Mouse (Mus musculus) forebrain, postnatal 0 days (tissue): ENCODE data around the gene Noxo1. TPM values are rescaled to one million over a fixed set of nuclear protein-coding genes. Genes with fewer than 3 reads are reported as not detected.
A peak's percentile ranks its signal among the peaks of the same experiment; 100 is the strongest.

Source experiments
- ATAC-seq: fragments of 200-750 bp; cut with Nextera tagmentation; 2 replicates; pipeline ENCODE4 v1.8.0; 2017; ENCODE audit warnings: mild to moderate bottlenecking, moderate library complexity
- DNase-seq: peaks from one replicate; pipeline ENCODE4 v3.0.0-alpha.2; 2015
- H3K27ac ChIP-seq: fragments of 300-500 bp; sonication (generic); 2 replicates; pipeline ENCODE4 v1.5.1; 2014; ENCODE audit warnings: low read depth, mild to moderate bottlenecking, antibody characterized with exemption, low read length, moderate library complexity, mixed read lengths
- H3K27me3 ChIP-seq: fragments of 300-500 bp; sonication (generic); 2 replicates; pipeline ENCODE4 v1.6.1; 2014; ENCODE audit warnings: mild to moderate bottlenecking, low read length, mixed read lengths; ENCODE audit not compliant: insufficient read depth
- H3K36me3 ChIP-seq: fragments of 300-500 bp; sonication (generic); 2 replicates; pipeline ENCODE4 v1.6.1; 2014; ENCODE audit warnings: mild to moderate bottlenecking, moderate library complexity; ENCODE audit not compliant: insufficient read depth
- H3K4me1 ChIP-seq: fragments of 300-500 bp; sonication (generic); 2 replicates; pipeline ENCODE4 v1.6.1; 2014; ENCODE audit warnings: antibody characterized with exemption; ENCODE audit not compliant: insufficient read depth
- H3K4me2 ChIP-seq: fragments of 300-500 bp; sonication (generic); 2 replicates; pipeline ENCODE4 v1.6.1; 2014; ENCODE audit warnings: low read depth, mild to moderate bottlenecking, moderate library complexity
- H3K4me3 ChIP-seq: fragments of 300-500 bp; sonication (generic); 2 replicates; pipeline ENCODE4 v1.5.1; 2014; ENCODE audit warnings: low read depth, low read length, mixed read lengths
- H3K9ac ChIP-seq: fragments of 300-500 bp; sonication (generic); 2 replicates; pipeline ENCODE4 v1.6.1; 2014; ENCODE audit warnings: mild to moderate bottlenecking
- H3K9me3 ChIP-seq: fragments of 300-500 bp; sonication (generic); 2 replicates; pipeline ENCODE4 v1.6.1; 2016; ENCODE audit warnings: low read length
- CTCF ChIP-seq: sonication (generic); IDR thresholded peaks from 2 replicates; pipeline ENCODE4 v1.5.1; 2016; ENCODE audit warnings: antibody characterized with exemption, control low read depth, low read depth
- WGBS: fragments of 180-500 bp; shearing (Covaris S2); extraction: QIAGEN DNeasy Blood & Tissue Kit; methylation state at CpG from one replicate; pipeline ENCODE4 v1.1.7; 2014; 5-methylcytosine and 5-hydroxymethylcytosine counted together
- polyA plus RNA-seq: library from polyadenylated mRNA; unstranded; fragments of >200 nt; fragmentation: Nextera tagmentation; extraction: Ambion mirVana; gene quantifications from 2 replicates; pipeline ENCODE4 v1.2.1, GENCODE M21; 2015
- total RNA-seq: library from RNA; depleted of rRNA; stranded (reverse); fragments of >200 nt; gene quantifications from 2 replicates; pipeline ENCODE4 v1.2.3, GENCODE M21; 2014

Gene Noxo1
- total and polyA plus RNA-seq, 2 experiments from 2014 or later: 2.5 to 4.5 TPM

DNA sequence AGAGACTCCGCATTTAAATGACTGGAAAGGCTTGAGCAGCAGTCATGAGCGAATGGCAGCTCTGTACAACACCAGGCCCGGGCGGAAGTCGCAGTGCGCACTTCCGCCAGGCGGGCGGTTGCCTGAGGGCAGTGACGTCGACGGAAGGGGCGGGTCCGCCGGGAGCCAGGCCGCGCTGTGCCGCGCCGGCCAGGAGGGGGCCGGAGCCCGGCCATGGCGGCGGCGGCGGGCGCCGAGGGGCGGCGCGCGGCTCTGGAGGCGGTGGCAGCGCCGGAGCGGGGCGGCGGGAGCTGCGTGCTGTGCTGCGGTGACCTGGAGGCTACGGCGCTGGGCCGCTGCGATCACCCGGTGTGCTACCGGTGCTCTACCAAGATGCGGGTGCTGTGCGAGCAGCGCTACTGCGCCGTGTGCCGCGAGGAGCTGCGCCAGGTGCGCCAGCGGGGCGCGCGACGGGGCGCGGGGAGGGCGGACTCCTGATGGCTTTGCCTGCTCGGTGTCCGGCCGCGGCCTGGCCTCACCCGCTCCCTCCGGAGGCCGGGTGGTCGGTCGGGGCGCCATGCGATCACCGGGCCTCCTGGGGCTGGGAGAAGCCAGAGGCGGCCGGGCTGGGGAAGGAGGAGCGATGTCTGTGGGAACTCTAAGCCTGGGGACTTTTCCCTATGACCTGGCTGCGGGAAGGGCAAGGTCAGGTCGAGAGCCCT is 26.3 kb upstream of the Noxo1 start, which contains the start of gene Zfp598:
Zfp598 (plus strand) TSS at position 143 of the 701 bp plus-strand sequence.
- TF ChIP-seq CTCF: peak; percentile 14; the same call in 1 of the 2 replicates
- peak within 1 kb of the TSS; percentile 97 for H3K9ac ChIP-seq
- peak within 1 kb of the TSS; percentile 67 for H3K4me2 ChIP-seq
- H3K4me1 ChIP-seq: peaks cover 15% of the 10 kb centered on the region
- peak within 1 kb of the TSS; percentile 99 for H3K4me3 ChIP-seq
- H3K27me3 ChIP-seq: no peaks in the 10 kb centered on the region
- 2% methylated on average over 63 of the region's 80 CpGs for WGBS
- DNase-seq: peak; percentile 97
- peak within 1 kb of the TSS; percentile 88 for H3K27ac ChIP-seq
- no peaks in the 10 kb centered on the region for H3K36me3 ChIP-seq
- ATAC-seq: peak; percentile 100
- no peaks in the 10 kb centered on the region for H3K9me3 ChIP-seq

DNA sequence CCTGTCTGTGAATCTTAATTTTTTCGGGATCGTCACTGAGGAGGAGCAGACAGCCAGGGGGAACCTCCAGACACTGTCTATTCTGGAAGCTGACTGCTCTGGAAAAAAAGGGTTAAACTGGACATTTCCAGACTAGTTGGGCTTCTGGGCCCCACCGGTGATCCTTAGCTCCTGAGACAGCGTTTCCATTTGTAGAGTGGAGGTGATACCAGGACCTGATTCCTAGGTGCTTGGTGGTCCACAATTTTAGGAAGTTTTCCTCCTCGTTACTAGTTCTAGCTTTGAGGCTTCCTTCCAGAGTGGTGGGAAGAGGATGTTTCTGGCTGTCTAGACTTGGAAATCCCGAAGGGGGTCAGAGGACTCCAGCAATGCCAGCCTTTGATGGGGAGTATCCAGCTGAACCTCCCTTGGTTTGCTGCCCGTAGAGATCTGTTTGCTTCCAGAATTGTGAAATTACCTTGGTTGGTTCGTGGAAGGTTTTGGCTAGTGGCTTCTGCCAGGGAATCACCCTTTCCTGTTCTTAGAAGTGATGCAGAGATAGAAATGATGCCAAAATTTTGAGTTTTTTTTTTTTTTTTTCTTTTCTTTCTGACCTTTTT is 25.7 kb upstream of the Noxo1 start:
- Histone ChIP-seq H3K9me3 (no peaks in the 10 kb centered on the region), H3K27me3 (no peaks in the 10 kb centered on the region), H3K9ac (peak overlapping the region; percentile 97), H3K36me3 (no peaks in the 10 kb centered on the region), H3K4me2 (peak overlapping the region; percentile 67), H3K4me1 (peaks cover 15% of the 10 kb centered on the region), H3K4me3 (peak overlapping the region; percentile 99), H3K27ac (peak overlapping the region; percentile 88; the same call in 1 of the 2 replicates)
- TF ChIP-seq CTCF: no peak
- ATAC-seq (no peak), DNase-seq (no peak)
- WGBS: 8% methylated on average over 8 of the region's 8 CpGs

DNA sequence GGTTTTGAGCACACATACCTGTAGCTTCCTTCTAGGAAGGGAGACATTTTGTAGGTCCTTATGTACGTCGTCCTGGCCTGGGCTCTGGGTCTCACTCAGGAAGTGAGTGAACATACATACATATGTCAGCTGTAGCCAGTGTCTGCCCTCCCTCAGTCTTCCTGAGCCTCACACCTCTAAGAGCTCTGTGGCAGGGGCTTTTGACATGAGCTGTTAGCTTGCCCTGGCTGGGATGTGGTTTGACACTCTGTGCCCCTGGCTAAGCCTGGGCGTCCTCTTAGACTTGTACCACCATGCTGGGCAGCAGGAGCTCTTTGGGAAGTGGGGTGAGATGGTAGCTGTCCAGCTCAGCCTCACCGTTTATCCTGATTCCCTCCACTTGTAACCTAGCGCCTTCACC is 24.7 kb upstream of the Noxo1 start:
- no peaks in the 10 kb centered on the region for H3K27me3 ChIP-seq
- H3K4me3 ChIP-seq: no peak overlapping the region
- no peak for DNase-seq
- H3K4me1 ChIP-seq: peaks cover 15% of the 10 kb centered on the region
- peak overlapping the region; percentile 67; the same call in 1 of the 2 replicates for H3K4me2 ChIP-seq
- H3K9ac ChIP-seq: no peak overlapping the region
- no peak for TF ChIP-seq CTCF
- no peak for ATAC-seq
- no peak overlapping the region for H3K27ac ChIP-seq
- no peaks in the 10 kb centered on the region for H3K9me3 ChIP-seq
- no peaks in the 10 kb centered on the region for H3K36me3 ChIP-seq
- WGBS: 76% methylated on average over 5 of the region's 5 CpGs

DNA sequence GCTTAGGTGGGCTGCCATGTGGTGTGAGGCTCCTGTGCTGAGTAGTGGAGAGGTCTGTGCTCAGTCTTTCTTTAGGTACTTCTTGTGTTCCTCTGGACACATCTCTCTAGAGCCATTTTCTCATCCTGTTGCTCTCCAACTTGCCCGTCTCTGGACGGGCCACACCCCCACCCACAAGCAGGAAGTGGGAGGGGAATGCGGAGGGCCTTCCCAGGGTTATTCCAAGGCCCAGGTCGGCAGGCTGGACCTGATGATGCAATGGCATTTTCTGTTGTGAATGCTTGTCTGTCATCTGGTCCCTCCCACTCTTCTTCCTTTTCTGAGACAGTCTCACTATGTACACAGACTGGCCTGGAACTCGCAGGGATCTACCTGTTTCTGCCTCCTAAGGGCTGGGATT is 23.9 kb upstream of the Noxo1 start:
- 37% methylated on average over 5 of the region's 5 CpGs for WGBS
- H3K9me3 ChIP-seq: no peaks in the 10 kb centered on the region
- no peak for DNase-seq
- no peaks in the 10 kb centered on the region for H3K27me3 ChIP-seq
- TF ChIP-seq CTCF: no peak
- H3K4me2 ChIP-seq: no peak overlapping the region
- H3K27ac ChIP-seq: no peak overlapping the region
- no peak for ATAC-seq
- H3K4me3 ChIP-seq: no peak overlapping the region
- peaks cover 7% of the 10 kb centered on the region for H3K36me3 ChIP-seq
- H3K4me1 ChIP-seq: peaks cover 15% of the 10 kb centered on the region
- H3K9ac ChIP-seq: no peak overlapping the region

DNA sequence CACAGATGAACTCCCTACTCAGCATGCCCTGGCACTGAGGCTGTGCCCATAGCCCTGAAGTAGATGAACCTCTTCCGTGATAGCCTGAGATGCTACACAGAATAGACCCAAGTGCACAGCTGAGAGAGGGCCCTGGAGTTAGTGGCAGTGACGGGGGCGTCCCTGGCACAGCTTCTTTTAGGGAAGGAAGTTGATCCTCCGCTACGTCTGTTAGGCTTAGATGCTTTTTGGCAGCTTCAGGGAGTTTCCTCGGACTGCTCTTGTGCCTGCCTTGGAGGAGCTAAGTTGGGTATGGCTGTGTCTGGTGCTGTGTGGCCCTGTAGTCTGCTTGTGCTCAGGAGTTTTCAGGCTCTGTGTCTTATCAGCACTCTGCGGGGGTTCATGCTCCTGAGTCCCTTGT is 21.8 kb upstream of the Noxo1 start:
- H3K4me1 ChIP-seq: peaks cover 9% of the 10 kb centered on the region; the same call in 1 of the 2 replicates
- TF ChIP-seq CTCF: no peak
- no peaks in the 10 kb centered on the region for H3K27me3 ChIP-seq
- no peaks in the 10 kb centered on the region for H3K9me3 ChIP-seq
- ATAC-seq: no peak
- H3K4me2 ChIP-seq: no peak overlapping the region
- H3K27ac ChIP-seq: no peak overlapping the region
- H3K4me3 ChIP-seq: no peak overlapping the region
- no peak for DNase-seq
- H3K36me3 ChIP-seq: peaks cover 27% of the 10 kb centered on the region
- no peak overlapping the region for H3K9ac ChIP-seq
- WGBS: 65% methylated on average over 7 of the region's 7 CpGs

DNA sequence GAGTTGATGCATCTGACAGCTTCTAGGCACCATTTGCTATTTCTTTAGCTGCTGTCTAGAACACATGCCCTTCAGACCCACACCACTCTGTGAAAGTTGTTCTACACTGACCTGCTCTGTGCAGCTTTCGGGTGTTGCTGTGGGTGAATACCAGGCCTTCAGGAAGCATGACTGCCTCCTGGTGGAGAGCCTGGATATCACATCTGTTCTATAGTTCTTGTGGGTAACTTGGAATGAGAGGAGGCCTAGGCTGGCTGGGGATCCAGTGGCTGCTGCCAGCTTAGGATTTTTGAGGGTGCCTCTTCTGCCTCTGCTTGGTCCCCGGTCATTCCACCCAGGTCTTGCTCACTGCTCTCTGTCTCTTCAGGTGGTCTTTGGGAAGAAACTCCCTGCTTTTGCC is 19.8 kb upstream of the Noxo1 start:
- Histone ChIP-seq H3K9ac (no peak overlapping the region), H3K9me3 (no peaks in the 10 kb centered on the region), H3K27me3 (no peaks in the 10 kb centered on the region), H3K36me3 (peaks cover 46% of the 10 kb centered on the region), H3K4me1 (peaks cover under 1% of the 10 kb centered on the region; the same call in 1 of the 2 replicates), H3K4me3 (no peak overlapping the region), H3K4me2 (no peak overlapping the region), H3K27ac (no peak overlapping the region)
- TF ChIP-seq CTCF: peak; percentile 81
- ATAC-seq (peak; percentile 60), DNase-seq (peak; percentile 72)
- WGBS: 49% methylated on average over 2 of the region's 2 CpGs

DNA sequence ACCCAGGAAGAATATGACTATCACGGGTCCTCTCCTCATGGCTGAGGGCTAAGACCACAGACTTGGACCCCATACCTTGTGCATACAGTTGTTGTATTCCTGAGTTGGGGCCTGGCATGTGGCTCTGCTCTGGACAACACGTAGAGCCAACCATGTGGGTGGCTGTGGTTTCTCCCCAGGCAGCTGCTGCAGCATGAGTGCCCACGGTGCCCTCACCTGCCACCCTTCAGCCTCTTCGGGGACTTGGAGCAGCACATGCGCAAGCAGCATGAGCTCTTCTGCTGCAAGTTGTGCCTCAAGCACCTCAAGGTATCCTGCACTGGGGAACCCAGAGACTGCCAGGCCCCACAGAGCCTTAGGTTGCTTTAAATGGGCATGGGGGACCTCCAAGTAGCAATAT is 19.2 kb upstream of the Noxo1 start:
- no peaks in the 10 kb centered on the region for H3K27me3 ChIP-seq
- no peak overlapping the region for H3K4me3 ChIP-seq
- H3K36me3 ChIP-seq: peaks cover 52% of the 10 kb centered on the region
- no peak for ATAC-seq
- H3K9ac ChIP-seq: no peak overlapping the region
- 93% methylated on average over 5 of the region's 5 CpGs for WGBS
- no peak overlapping the region for H3K4me2 ChIP-seq
- H3K9me3 ChIP-seq: no peaks in the 10 kb centered on the region
- no peaks in the 10 kb centered on the region for H3K4me1 ChIP-seq
- no peak for DNase-seq
- H3K27ac ChIP-seq: no peak overlapping the region
- TF ChIP-seq CTCF: no peak
